Mouse (Mus musculus): ENCODE data around the gene Macf1.

- TF ChIP-seq CTCF (IDR thresholded peaks at IDR 0.05; ENCODE audit: extremely low read depth, insufficient read depth, insufficient read length, insufficient replicate concordance): no peak
- TF ChIP-seq POLR2A (IDR thresholded peaks at IDR 0.05; ENCODE audit: low read depth, low read length): no peak
Measured at GRCm38 (mm10) chr4:123353271-123353877, 330.8 kb downstream of the Macf1 start.
